Mouse (Mus musculus) hematopoietic stem cell, adult 5-6 weeks (primary cell): ENCODE results near the gene Nav2. TPM values are rescaled to one million over a fixed set of nuclear protein-coding genes. Genes with fewer than 3 reads are reported as not detected.

Experiments used
- ATAC-seq, 2 experiments: fragments of 125-278 bp in 1 of 2; replicated peaks in 1 of 2; 2 replicates each; pipeline ENCODE4 v1.8.0; 2016 to 2017; ENCODE audit warnings: inconsistent platforms in 2 of 2, mild to moderate bottlenecking in 2 of 2, moderate number of reproducible peaks in 2 of 2, low read depth in 1 of 2, moderate TSS enrichment in 1 of 2; ENCODE audit not compliant: low FRiP score in 2 of 2, poor library complexity in 2 of 2, severe bottlenecking in 2 of 2, insufficient read depth in 1 of 2, low TSS enrichment in 1 of 2
- total RNA-seq: library from RNA; stranded (forward); fragments of 172-1452, 232-1000 nt; gene quantifications from 2 replicates; pipeline ENCODE4 v1.2.3, GENCODE M21; 2017

Gene Nav2
- total RNA-seq, 1 experiment from 2014 or later = 7.4 TPM

GRCm38 (mm10) chr7:49283507-49284361 lies 375.2 kb downstream of the Nav2 start:
- no peak; a peak in 1 of 4 replicates for ATAC-seq

- no peak for ATAC-seq
Observed at GRCm38 (mm10) chr7:49288186-49288585, 379.7 kb downstream of the Nav2 start.

- no peak for ATAC-seq
Observed at GRCm38 (mm10) chr7:49290308-49290707, 381.8 kb downstream of the Nav2 start.

- no peak for ATAC-seq
Observed at GRCm38 (mm10) chr7:49291208-49291892, 382.8 kb downstream of the Nav2 start.

GRCm38 (mm10) chr7:49297148-49297547 lies 388.6 kb downstream of the Nav2 start:
- peak; percentile 93 to 95 for ATAC-seq

GRCm38 (mm10) chr7:49298431-49298839 lies 389.9 kb downstream of the Nav2 start:
- no peak for ATAC-seq

- no peak for ATAC-seq
Observed at GRCm38 (mm10) chr7:49301487-49301886, 393.0 kb downstream of the Nav2 start.

GRCm38 (mm10) chr7:49303600-49304411 lies 395.3 kb downstream of the Nav2 start:
- peak; percentile 18 to 26; a peak in 2 of 4 replicates for ATAC-seq

- peak; percentile 28 to 37; a peak in 1 of 4 replicates for ATAC-seq
Observed at GRCm38 (mm10) chr7:49307717-49308116, 399.2 kb downstream of the Nav2 start.

- no peak for ATAC-seq
Observed at GRCm38 (mm10) chr7:49309746-49310145, 401.2 kb downstream of the Nav2 start.

- ATAC-seq = no peak
Observed at GRCm38 (mm10) chr7:49313945-49314344, 405.4 kb downstream of the Nav2 start.

GRCm38 (mm10) chr7:49315033-49315432 lies 406.5 kb downstream of the Nav2 start:
- ATAC-seq = no peak

- no peak for ATAC-seq
Observed at GRCm38 (mm10) chr7:49316600-49316999, 408.1 kb downstream of the Nav2 start.

GRCm38 (mm10) chr7:49318183-49318897 lies 409.8 kb downstream of the Nav2 start:
- no peak for ATAC-seq

- ATAC-seq = no peak
Observed at GRCm38 (mm10) chr7:49318898-49319293, 410.4 kb downstream of the Nav2 start.

GRCm38 (mm10) chr7:49319981-49320380 lies 411.5 kb downstream of the Nav2 start:
- no peak for ATAC-seq

GRCm38 (mm10) chr7:49321124-49321531 lies 412.6 kb downstream of the Nav2 start:
- peak; percentile 36 to 42; a peak in 3 of 4 replicates for ATAC-seq
